Mouse (Mus musculus) limb, embryonic 14.5 days (tissue): ENCODE data around the gene Pitpnm2. TPM values are rescaled to one million over a fixed set of nuclear protein-coding genes. Genes with fewer than 3 reads are reported as not detected.

ENCODE experiments used
- ATAC-seq: fragments of 200-750 bp; cut with Nextera tagmentation; 2 replicates; pipeline ENCODE4 v1.8.0; 2017; ENCODE audit warnings: low read depth, moderate number of reproducible peaks, moderate TSS enrichment; ENCODE audit not compliant: low FRiP score
- DNase-seq: peaks from one replicate; pipeline ENCODE4 v3.0.0-alpha.2; 2015; ENCODE audit warnings: low spot score
- H3K27ac ChIP-seq: fragments of 300-500 bp; sonication (generic); replicated peaks from 2 replicates; pipeline ENCODE4 v1.5.1; 2014; ENCODE audit warnings: low read depth, mild to moderate bottlenecking, low read length, moderate library complexity, mixed read lengths
- H3K27me3 ChIP-seq: fragments of 300-500 bp; sonication (generic); 2 replicates; pipeline ENCODE4 v1.6.1; 2014; ENCODE audit warnings: low read length, mixed read lengths; ENCODE audit not compliant: control insufficient read depth, insufficient read depth
- H3K36me3 ChIP-seq: fragments of 300-500 bp; sonication (generic); 2 replicates; pipeline ENCODE4 v1.6.1; 2014; ENCODE audit warnings: mild to moderate bottlenecking, low read length, moderate library complexity, mixed read lengths; ENCODE audit not compliant: control insufficient read depth, insufficient read depth
- H3K4me1 ChIP-seq: fragments of 300-500 bp; sonication (generic); 2 replicates; pipeline ENCODE4 v1.6.1; 2014; ENCODE audit warnings: antibody characterized with exemption, low read length, mixed read lengths; ENCODE audit not compliant: control insufficient read depth, insufficient read depth
- H3K4me2 ChIP-seq: fragments of 300-500 bp; sonication (generic); replicated peaks from 2 replicates; pipeline ENCODE4 v1.6.1; 2014; ENCODE audit warnings: low read depth, mild to moderate bottlenecking, low read length, moderate library complexity; ENCODE audit not compliant: severe bottlenecking
- H3K4me3 ChIP-seq: fragments of 300-500 bp; sonication (generic); replicated peaks from 2 replicates; pipeline ENCODE4 v1.5.1; 2014; ENCODE audit warnings: low read length
- H3K9ac ChIP-seq: fragments of 300-500 bp; sonication (generic); 2 replicates; pipeline ENCODE4 v1.6.1; 2014; ENCODE audit warnings: mild to moderate bottlenecking, low read depth, low read length, moderate library complexity; ENCODE audit not compliant: severe bottlenecking
- H3K9me3 ChIP-seq: fragments of 300-500 bp; sonication (generic); 2 replicates; pipeline ENCODE4 v1.6.1; 2016; ENCODE audit warnings: low read length; ENCODE audit not compliant: control insufficient read depth
- POLR2A ChIP-seq: fragments of 200-500 bp; IDR thresholded peaks from 2 replicates; pipeline ENCODE4 v1.8.0; 2012; ENCODE audit warnings: inconsistent platforms, mild to moderate bottlenecking, moderate library complexity, borderline replicate concordance; ENCODE audit not compliant: insufficient read depth, insufficient read length; ENCODE audit errors: extremely low read depth
- WGBS: fragments of 180-500 bp; shearing (Covaris S2); extraction: QIAGEN DNeasy Blood & Tissue Kit; methylation state at CpG from one replicate; pipeline ENCODE4 v1.1.7; 2014; 5-methylcytosine and 5-hydroxymethylcytosine counted together
- polyA plus RNA-seq, 2 experiments: library from polyadenylated mRNA; depleted of rRNA in 1 of 2; stranded (reverse) in 1 of 2; unstranded in 1 of 2; fragments of >200 nt; fragmentation: Nextera tagmentation in 1 of 2; extraction: Ambion mirVana in 1 of 2; gene quantifications; 2 replicates each; pipeline versions ENCODE4 v1.2.1 to v1.2.3; 2012 to 2014

The Pitpnm2 gene
- polyA plus RNA-seq, 2 experiments = 8.2 to 37.1 TPM

GRCm38 (mm10) chr5:124172246-124172645 lies 77.3 kb downstream of the Pitpnm2 start:
- H3K4me1 ChIP-seq = peaks cover 10% of the 10 kb centered on the region
- no peak overlapping the region for H3K4me3 ChIP-seq
- H3K9me3 ChIP-seq = no peaks in the 10 kb centered on the region
- DNase-seq (no peak), ATAC-seq (no peak)
- no peaks in the 10 kb centered on the region for H3K36me3 ChIP-seq
- H3K9ac ChIP-seq = no peak overlapping the region
- TF ChIP-seq POLR2A = no peak
- no peak overlapping the region for H3K27ac ChIP-seq
- WGBS = 83% methylated on average over 4 of the region's 4 CpGs
- H3K4me2 ChIP-seq = no peak overlapping the region
- H3K27me3 ChIP-seq = no peaks in the 10 kb centered on the region

GRCm38 (mm10) chr5:124171781-124172180 lies 77.8 kb downstream of the Pitpnm2 start:
- Histone ChIP-seq H3K27ac (no peak overlapping the region), H3K4me2 (no peak overlapping the region), H3K27me3 (no peaks in the 10 kb centered on the region), H3K9ac (no peak overlapping the region), H3K36me3 (no peaks in the 10 kb centered on the region), H3K4me1 (peaks cover 13% of the 10 kb centered on the region), H3K4me3 (no peak overlapping the region), H3K9me3 (no peaks in the 10 kb centered on the region)
- ATAC-seq (no peak), DNase-seq (no peak)
- WGBS = 54% methylated on average over 9 of the region's 9 CpGs
- TF ChIP-seq POLR2A = no peak

GRCm38 (mm10) chr5:124169224-124169621 lies 80.3 kb downstream of the Pitpnm2 start:
- DNase-seq (no peak), ATAC-seq (no peak)
- Histone ChIP-seq H3K4me3 (no peak overlapping the region), H3K27me3 (no peaks in the 10 kb centered on the region), H3K27ac (no peak overlapping the region), H3K9me3 (no peaks in the 10 kb centered on the region), H3K9ac (no peak overlapping the region), H3K36me3 (no peaks in the 10 kb centered on the region), H3K4me2 (no peak overlapping the region), H3K4me1 (peaks cover 33% of the 10 kb centered on the region)
- no peak for TF ChIP-seq POLR2A
- WGBS = 89% methylated on average over 3 of the region's 3 CpGs

DNA sequence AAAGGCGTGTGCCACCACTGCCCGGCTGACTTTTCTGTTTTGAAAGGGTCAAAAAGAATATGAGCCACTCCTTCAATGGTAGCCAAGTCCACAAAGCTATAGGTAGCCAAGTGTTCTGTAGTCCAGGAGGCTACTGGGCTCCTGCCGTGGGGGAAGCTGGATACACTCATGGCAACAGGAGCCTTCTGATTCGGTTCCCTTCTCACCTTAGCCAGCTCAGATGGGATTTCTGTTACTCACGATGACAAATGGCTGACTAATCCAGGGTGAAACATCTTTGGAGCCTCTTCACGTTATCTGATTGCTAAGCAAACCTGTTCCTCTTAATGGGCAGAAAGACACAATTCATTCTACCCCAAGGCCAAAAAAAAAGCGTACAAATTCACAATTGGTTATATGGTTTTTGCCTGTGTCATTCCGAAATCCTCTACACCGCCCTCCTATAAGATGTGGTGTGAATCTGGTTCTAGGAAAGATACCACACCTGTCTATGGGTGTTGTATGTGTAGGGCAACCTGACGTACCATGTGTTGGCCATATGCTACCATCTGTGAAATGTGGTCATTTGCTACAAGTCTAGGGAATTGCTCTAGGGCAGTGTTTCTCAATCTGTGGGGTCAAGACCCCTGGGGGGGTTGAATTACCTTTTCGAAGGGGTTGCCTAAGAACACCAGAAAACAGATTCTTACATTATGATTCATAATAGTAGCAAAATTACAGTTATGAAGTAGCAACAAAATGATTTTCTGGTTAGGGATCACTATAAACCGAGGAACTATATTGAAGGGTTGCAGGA lies 80.9 kb downstream of the Pitpnm2 start:
- DNase-seq = no peak
- no peak overlapping the region for H3K4me3 ChIP-seq
- H3K4me2 ChIP-seq = no peak overlapping the region
- no peak overlapping the region for H3K27ac ChIP-seq
- peaks cover 39% of the 10 kb centered on the region for H3K4me1 ChIP-seq
- no peaks in the 10 kb centered on the region for H3K36me3 ChIP-seq
- no peaks in the 10 kb centered on the region for H3K27me3 ChIP-seq
- WGBS = 74% methylated on average over 12 of the region's 12 CpGs
- H3K9me3 ChIP-seq = no peaks in the 10 kb centered on the region
- ATAC-seq = no peak
- no peak for TF ChIP-seq POLR2A
- no peak overlapping the region for H3K9ac ChIP-seq

DNA sequence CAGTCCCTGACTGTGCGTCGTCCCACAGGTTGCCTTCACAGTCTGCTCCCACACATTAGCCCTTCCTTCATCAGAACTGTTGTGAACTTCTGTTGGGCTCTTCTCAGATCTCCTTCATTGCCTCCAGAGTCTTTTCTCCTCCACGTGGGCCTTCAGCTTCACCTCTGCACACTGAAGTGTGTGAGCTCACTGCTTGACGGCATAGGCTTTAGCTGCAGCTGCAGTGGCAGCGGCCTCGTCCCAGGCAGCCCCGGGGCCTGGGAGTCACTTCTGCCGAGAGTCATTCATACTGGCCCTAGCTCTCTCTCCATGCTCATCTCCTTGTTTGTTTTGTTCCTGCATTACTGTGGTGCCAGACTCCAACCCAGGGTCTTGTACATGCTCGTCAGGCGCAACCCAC lies 81.9 kb downstream of the Pitpnm2 start:
- Histone ChIP-seq H3K4me1 (peaks cover 48% of the 10 kb centered on the region), H3K36me3 (no peaks in the 10 kb centered on the region), H3K9me3 (no peaks in the 10 kb centered on the region), H3K27ac (no peak overlapping the region), H3K4me2 (no peak overlapping the region), H3K9ac (no peak overlapping the region), H3K4me3 (no peak overlapping the region), H3K27me3 (no peaks in the 10 kb centered on the region)
- ATAC-seq (no peak), DNase-seq (no peak)
- TF ChIP-seq POLR2A = no peak
- 52% methylated on average over 10 of the region's 10 CpGs for WGBS

- no peak overlapping the region for H3K27ac ChIP-seq
- H3K9ac ChIP-seq = no peak overlapping the region
- H3K27me3 ChIP-seq = no peaks in the 10 kb centered on the region
- no peak overlapping the region for H3K4me2 ChIP-seq
- no peak for TF ChIP-seq POLR2A
- DNase-seq = no peak
- ATAC-seq = no peak
- no peaks in the 10 kb centered on the region for H3K36me3 ChIP-seq
- no peak overlapping the region for H3K4me3 ChIP-seq
- peaks cover 49% of the 10 kb centered on the region for H3K4me1 ChIP-seq
- H3K9me3 ChIP-seq = no peaks in the 10 kb centered on the region
Observed at GRCm38 (mm10) chr5:124166741-124167140, 82.8 kb downstream of the Pitpnm2 start.
